Mouse (Mus musculus): ENCODE data around the gene Slc4a1ap. TPM values are rescaled to one million over a fixed set of nuclear protein-coding genes. Genes with fewer than 3 reads are reported as not detected.
"Not testable (repeated sequence)": the region's sequence is repeated elsewhere in the genome, so short reads cannot be mapped to it uniquely, and the experiment has no call there.

Gene Slc4a1ap
- total RNA-seq, 2 experiments from 2014 or later, result 21.4 to 21.9 TPM

GRCm38 (mm10) chr5:31564976-31565375, 38.2 kb downstream of the Slc4a1ap start:
- DNase-seq, result peak; percentile 54 to 59
- intact Hi-C loops (cut with DNase I), result loop anchor here (5.0 to 10.0 kb wide), 5 partner anchors 32 to 737 kb away; partner anchors contain the start of genes Babam2, Mrpl33 and Rbks

DNA sequence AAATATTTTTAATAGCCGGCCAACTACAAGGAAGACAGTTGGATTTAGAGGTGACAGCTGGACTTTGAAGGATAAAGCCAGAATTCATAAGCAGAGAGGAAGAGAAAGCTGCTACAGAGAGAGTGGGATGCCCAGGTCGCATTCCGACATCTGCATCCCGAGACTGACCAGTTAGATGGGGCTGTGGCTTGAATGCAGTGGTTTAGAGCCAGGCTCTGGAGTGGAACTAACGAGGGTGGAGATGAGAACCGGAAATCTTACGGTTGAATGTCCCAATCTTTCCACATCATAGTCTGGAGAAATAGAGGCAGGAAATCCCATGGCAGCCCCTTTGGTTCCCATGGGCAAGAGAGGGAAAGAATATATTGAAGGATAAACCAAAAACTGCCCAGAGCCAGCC, 39.2 kb downstream of the Slc4a1ap start:
- no peak for DNase-seq
- intact Hi-C loops (cut with DNase I), result loop anchor here (5.0 to 10.0 kb wide), 2 partner anchors 46 to 359 kb away; no protein-coding TSS in a partner anchor

GRCm38 (mm10) chr5:31566457-31566856, 39.7 kb downstream of the Slc4a1ap start:
- intact Hi-C loops (cut with DNase I), result loop anchor here (5.0 to 10.0 kb wide), 2 partner anchors 46 to 358 kb away; no protein-coding TSS in a partner anchor
- no peak for DNase-seq

- intact Hi-C loops (cut with DNase I), result loop anchor here (5.0 to 10.0 kb wide), 2 partner anchors 44 to 357 kb away; no protein-coding TSS in a partner anchor
These were observed 41.3 kb downstream of the Slc4a1ap start for GRCm38 (mm10) chr5:31567951-31568657.

GRCm38 (mm10) chr5:31571023-31571608, 44.3 kb downstream of the Slc4a1ap start:
- intact Hi-C loops (cut with DNase I), result no loop called here

More at GRCm38 (mm10) chr5:31567951-31568657, 41.3 kb downstream of the Slc4a1ap start:
- DNase-seq, result no peak

GRCm38 (mm10) chr5:31573722-31574121, 46.9 kb downstream of the Slc4a1ap start:
- intact Hi-C loops (cut with DNase I), result no loop called here
- no peak for DNase-seq

More at GRCm38 (mm10) chr5:31571023-31571608, 44.3 kb downstream of the Slc4a1ap start:
- peak; percentile 67 to 72 for DNase-seq

- DNase-seq, result no peak
- intact Hi-C loops (cut with DNase I), result no loop called here
These were observed 49.8 kb downstream of the Slc4a1ap start for GRCm38 (mm10) chr5:31576539-31576975.

DNA sequence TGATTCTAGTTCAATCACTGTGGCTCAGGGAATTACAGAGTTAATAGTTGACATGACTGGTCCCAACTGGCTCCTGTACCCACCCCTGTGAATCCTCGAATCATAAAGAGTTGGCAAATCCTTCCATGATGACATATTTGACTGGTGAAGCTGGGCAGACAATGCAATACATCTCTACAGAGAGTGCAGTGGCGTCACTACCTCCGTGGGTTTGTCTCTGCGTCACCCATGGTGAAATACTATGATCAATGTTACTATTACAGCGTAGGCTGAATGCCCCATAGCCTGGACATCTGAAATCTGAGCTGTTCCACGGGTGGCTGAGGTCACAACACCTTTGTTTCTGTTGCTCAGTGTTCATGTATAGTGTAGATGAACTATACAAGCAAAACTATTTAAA, 54.5 kb downstream of the Slc4a1ap start:
- intact Hi-C loops (cut with DNase I), result no loop called here
- DNase-seq, result no peak

DNA sequence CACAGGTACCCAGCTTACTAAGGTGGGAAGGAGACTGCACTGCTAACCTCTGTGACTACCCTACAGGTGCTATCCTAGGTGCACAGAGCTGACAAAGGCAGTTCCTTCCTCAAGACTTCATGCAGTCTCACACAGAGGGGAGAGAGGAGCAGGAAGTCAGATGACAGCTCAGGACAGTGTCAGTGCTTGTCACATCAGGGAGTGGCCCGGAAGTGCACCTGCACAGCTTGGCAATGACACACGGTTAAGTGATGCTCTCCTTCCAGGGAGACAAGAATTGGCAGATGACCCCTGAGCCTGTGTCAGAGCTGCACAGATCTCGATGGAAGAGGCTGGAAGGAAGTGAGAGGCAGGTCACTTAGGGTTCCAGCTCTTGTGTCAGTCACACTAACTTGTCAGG, 55.1 kb downstream of the Slc4a1ap start:
- no peak for DNase-seq
- intact Hi-C loops (cut with DNase I), result no loop called here

GRCm38 (mm10) chr5:31583261-31583660, 56.5 kb downstream of the Slc4a1ap start:
- no peak for DNase-seq
- intact Hi-C loops (cut with DNase I), result no loop called here

- no peak for DNase-seq
- intact Hi-C loops (cut with DNase I), result no loop called here
These were observed 58.7 kb downstream of the Slc4a1ap start for GRCm38 (mm10) chr5:31585526-31585925.

- no peak for DNase-seq
- intact Hi-C loops (cut with DNase I), result no loop called here
These were observed 61.2 kb downstream of the Slc4a1ap start for GRCm38 (mm10) chr5:31588016-31588415.

- DNase-seq; intact Hi-C loops (cut with DNase I): not testable (repeated sequence)
These were observed 61.9 kb downstream of the Slc4a1ap start for GRCm38 (mm10) chr5:31588672-31589071.

DNA sequence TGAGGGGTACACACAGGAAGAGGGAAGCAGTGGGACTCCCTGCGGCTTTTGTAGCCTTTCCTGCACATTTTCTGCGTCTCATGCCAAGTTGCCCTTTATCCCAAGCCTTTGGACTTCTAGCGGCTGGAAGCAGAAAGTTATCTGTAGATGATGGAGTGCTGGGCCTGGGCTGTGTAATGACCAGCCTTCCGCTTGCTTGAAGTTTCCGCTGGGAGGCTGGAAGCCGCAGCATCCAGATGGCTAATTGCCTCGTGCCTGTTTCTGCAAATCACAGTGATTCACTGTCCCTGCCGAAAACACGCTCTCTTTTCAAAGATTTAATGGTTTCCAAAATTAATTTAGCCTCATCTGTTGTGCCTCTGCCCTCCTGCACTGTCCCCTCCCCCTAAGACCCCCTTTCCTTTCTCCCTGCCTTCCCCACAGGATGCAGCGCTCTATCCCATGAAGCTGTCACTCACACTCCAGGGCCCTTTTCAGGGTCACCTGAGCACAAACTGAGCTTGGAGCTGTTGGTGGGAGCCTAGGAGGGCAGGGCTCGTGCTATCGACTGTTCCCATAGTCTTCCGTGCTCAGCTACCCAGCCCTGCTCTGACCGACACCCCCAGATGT, 63.0 kb downstream of the Slc4a1ap start:
- DNase-seq, result no peak

GRCm38 (mm10) chr5:31591122-31591521, 64.3 kb downstream of the Slc4a1ap start:
- intact Hi-C loops (cut with DNase I), result loop anchor here (10.0 kb wide), 2 partner anchors 544 to 604 kb away; partner anchors contain the start of gene Fosl2
- no peak for DNase-seq

More for the DNA sequence above, 63.0 kb downstream of the Slc4a1ap start:
- intact Hi-C loops (cut with DNase I), result loop anchor here (10.0 kb wide), 2 partner anchors 545 to 605 kb away; partner anchors contain the start of gene Fosl2

- intact Hi-C loops (cut with DNase I), result loop anchor here (5.0 to 10.0 kb wide), 3 partner anchors 34 to 599 kb away; partner anchors contain the start of gene Fosl2
- no peak for DNase-seq
These were observed 69.1 kb downstream of the Slc4a1ap start for GRCm38 (mm10) chr5:31595868-31596267.

GRCm38 (mm10) chr5:31596481-31597429, 70.0 kb downstream of the Slc4a1ap start, which contains the start of gene Mrpl33:
Gene Mrpl33 (plus strand): TSS chr5:31596935.
- intact Hi-C loops (cut with DNase I), result loop anchor here (5.0 to 10.0 kb wide), 3 partner anchors 34 to 598 kb away; partner anchors contain the start of gene Fosl2
- DNase-seq, result peak; percentile 44 to 61

- DNase-seq, result no peak
- intact Hi-C loops (cut with DNase I), result loop anchor here (5.0 to 10.0 kb wide), 3 partner anchors 35 to 597 kb away; partner anchors contain the start of gene Fosl2
These were observed 70.7 kb downstream of the Slc4a1ap start for GRCm38 (mm10) chr5:31597430-31597944.

- DNase-seq, result no peak
- intact Hi-C loops (cut with DNase I), result loop anchor here (5.0 to 10.0 kb wide), 3 partner anchors 36 to 597 kb away; partner anchors contain the start of gene Fosl2
These were observed 71.3 kb downstream of the Slc4a1ap start for GRCm38 (mm10) chr5:31598121-31598520.

Measured in heart, postnatal 14 days (tissue).